Mouse (Mus musculus) gastrocnemius, adult 2 months (tissue): ENCODE measurements around the gene Ppp2ca. TPM values are rescaled to one million over a fixed set of nuclear protein-coding genes. Genes with fewer than 3 reads are reported as not detected.
A peak's percentile ranks its signal among the peaks of the same experiment; 100 is the strongest.

Source experiments
- DNase-seq: peaks from one replicate; pipeline ENCODE4 v3.0.0; 2022
- H3K27ac ChIP-seq: fragments of 200-600 bp; 2 replicates; pipeline ENCODE4 v1.8.1; 2022; ENCODE audit warnings: mild to moderate bottlenecking
- H3K4me3 ChIP-seq: fragments of 200-600 bp; 2 replicates; pipeline ENCODE4 v1.8.1; 2022; ENCODE audit warnings: mild to moderate bottlenecking, moderate library complexity
- CTCF ChIP-seq: fragments of 200-600 bp; IDR thresholded peaks from 2 replicates; pipeline ENCODE4 v1.8.1; 2022; ENCODE audit warnings: antibody characterized with exemption, mild to moderate bottlenecking, moderate library complexity
- intact Hi-C: fragments of 180-260 bp; cut with DNase I; formaldehyde crosslinking; loops from one replicate; pipeline ENCODE4 v1.15.1; 2025
- long read RNA-seq, 2 experiments: library from polyadenylated mRNA; stranded (forward); transcript quantifications; one replicate each; pipeline ENCODE4 v2.0.0; 2021
- total RNA-seq, 2 experiments: library from RNA; stranded (reverse); gene quantifications; 2 replicates each; pipeline ENCODE4 v1.2.3; 2021

The Ppp2ca gene
- total RNA-seq = 10 to 100 TPM; 43.2 to 54.0 TPM
- long read RNA-seq, experiment 1, full-length matches to known transcripts = 422 of 440 reads
- long read RNA-seq, experiment 1, partial matches to known transcripts = 10 of 440 reads
- long read RNA-seq, experiment 1, other reads (novel, unspliced or antisense) = 8 of 440 reads
- long read RNA-seq, experiment 2, full-length matches to known transcripts = 417 of 444 reads
- long read RNA-seq, experiment 2, partial matches to known transcripts = 14 of 444 reads
- long read RNA-seq, experiment 2, other reads (novel, unspliced or antisense) = 13 of 444 reads

DNA sequence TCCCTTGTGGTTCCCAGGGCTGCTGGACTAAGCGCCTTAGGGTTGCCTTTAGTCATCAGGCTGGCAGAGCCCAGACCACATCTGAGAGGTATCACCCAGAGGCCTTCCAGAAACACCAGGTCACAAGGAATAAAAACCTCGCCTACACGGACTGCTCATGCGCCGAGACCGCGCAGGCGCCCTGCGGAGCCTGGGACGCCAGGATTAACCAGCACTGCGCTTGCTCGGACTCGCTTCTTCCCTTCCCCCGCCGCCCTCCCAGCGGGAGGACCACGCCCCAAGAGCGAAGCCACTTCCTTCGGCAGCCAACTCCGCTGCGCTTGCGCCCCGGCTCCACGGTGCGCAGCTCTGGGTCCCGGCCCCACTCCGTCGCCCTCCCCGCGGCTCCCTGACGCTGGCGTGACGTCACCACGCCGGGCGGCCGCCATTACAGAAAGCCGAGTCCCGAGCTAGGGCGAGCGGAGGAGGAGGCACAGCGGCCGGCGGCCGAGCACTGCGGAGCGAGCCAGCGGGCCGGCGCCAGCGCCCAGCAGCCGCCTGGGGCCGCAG, at the start of gene Ppp2ca:
Gene Ppp2ca, plus strand, starts transcription at position 284 of the 549 bp plus-strand sequence.
- Histone ChIP-seq H3K4me3 (peak within 1 kb of the TSS; percentile 97), H3K27ac (peak within 1 kb of the TSS; percentile 100)
- TF ChIP-seq CTCF = no peak
- intact Hi-C loops = loop anchor here (1.0 kb wide), 1 partner anchor 98 kb away; the partner anchor contains the start of gene Ube2b
- DNase-seq = peak; percentile 99

DNA sequence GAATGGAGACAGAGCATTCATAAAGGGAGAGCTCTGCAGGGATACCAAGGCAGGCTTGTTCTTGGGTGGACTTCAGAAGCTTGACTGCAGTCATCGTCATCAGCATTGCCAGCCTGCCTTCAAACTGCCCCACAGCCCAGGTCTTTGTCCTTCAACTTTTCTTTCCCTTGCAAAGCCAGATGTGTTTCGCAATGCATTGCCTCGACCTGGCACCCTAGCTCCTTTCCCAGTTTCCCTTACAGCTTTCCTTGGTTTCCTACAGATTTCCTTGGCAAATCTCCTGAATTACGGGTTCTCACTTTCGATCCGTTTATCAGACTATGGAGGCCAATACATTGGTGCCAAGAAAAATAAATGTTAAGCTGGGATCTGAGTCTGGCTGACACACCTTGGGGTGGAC, 45.1 kb upstream of the Ppp2ca start:
- Histone ChIP-seq H3K4me3 (no peak overlapping the region), H3K27ac (peak overlapping the region; percentile 61)
- no peak for TF ChIP-seq CTCF
- DNase-seq = no peak
- intact Hi-C loops = no loop called here

DNA sequence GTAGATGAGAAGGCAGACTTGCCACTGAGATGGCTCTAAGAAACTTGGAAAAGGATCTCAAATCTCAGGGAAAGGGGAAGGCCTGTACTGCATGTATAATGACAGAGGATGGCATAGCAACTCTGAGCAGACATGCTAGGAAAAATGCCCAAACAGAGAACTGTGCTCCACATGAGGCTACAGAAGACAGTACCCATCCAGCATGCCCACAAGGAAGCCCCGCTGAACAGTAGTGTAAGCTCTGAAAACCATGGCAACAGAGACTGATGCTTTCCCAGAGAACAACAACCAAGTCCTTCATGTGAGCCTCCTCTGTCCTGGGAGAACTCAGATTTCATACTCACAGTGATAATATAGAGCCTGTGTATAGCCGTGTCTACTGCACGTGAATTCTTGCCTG, 43.8 kb upstream of the Ppp2ca start:
- intact Hi-C loops = no loop called here
- TF ChIP-seq CTCF = no peak
- no peak for DNase-seq

DNA sequence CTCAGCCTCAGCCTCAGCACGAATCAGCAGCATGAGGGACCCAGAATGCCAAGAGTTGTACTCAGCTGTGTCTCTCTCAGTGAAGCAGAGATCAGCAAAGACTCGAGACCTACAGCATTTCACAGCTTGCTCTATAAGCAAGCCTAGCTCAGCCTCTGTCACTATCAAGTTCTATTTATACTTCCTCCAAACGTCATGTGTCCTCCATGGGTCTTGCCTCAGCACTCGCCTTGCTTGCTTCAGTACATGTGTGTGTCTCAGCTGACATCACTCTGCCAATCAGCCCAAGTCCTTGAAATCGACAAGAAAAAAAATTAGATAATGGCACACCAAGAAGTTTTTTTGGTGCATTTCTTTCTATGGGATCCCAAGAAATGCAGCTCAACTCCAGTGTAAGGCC, 42.3 kb upstream of the Ppp2ca start:
- H3K27ac ChIP-seq = no peak overlapping the region
- intact Hi-C loops = no loop called here
- DNase-seq = no peak

More for the DNA sequence above, 43.8 kb upstream of the Ppp2ca start:
- no peak overlapping the region for H3K27ac ChIP-seq
- H3K4me3 ChIP-seq = no peak overlapping the region

GRCm38 (mm10) chr11:52059001-52059400, 39.5 kb upstream of the Ppp2ca start:
- DNase-seq = no peak
- no peak for TF ChIP-seq CTCF
- intact Hi-C loops = no loop called here
- Histone ChIP-seq H3K27ac (no peak overlapping the region), H3K4me3 (no peak overlapping the region)

More for the DNA sequence above, 42.3 kb upstream of the Ppp2ca start:
- no peak for TF ChIP-seq CTCF
- no peak overlapping the region for H3K4me3 ChIP-seq

GRCm38 (mm10) chr11:52060315-52060714, 38.2 kb upstream of the Ppp2ca start:
- intact Hi-C loops = no loop called here
- no peak overlapping the region for H3K4me3 ChIP-seq
- no peak overlapping the region for H3K27ac ChIP-seq
- no peak for DNase-seq
- TF ChIP-seq CTCF = no peak

DNA sequence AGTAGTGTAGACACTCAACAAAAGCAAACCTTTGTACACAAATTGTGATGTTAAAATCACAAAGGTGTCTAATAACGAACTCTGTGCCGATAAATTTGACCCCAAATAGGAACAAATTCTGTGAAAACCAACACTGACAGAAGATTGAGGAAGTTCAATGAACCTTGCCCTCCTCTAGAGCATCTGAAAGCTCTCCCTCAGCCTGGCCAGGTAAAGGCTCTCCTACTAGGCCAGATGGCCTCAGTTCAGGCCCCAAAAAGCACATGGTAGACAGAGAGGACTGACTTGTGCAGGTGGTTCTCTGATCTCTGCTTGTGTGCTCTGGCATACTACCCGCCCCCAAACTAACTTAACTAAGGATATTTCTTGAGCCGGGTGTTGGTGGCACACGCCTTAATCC, 36.1 kb upstream of the Ppp2ca start:
- TF ChIP-seq CTCF = no peak

DNA sequence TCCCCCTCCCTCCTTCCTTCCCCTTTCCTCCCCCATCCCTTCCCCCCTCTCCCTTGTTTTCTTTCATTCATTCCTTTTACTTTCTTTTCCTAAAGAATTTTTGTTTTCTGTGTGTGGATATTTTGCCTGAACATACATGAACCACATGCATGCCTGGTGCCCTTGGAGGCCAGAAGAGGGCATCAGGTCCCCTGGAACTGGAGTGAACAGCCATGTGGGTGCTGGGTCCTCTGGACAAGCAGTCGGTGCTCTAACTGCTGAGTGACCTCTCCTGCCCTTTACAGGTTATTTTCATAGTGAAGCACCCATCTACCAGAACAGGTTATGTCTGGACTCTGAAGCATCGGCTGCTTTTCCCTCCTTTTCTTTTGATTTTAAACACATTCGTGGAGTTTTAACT, 34.1 kb upstream of the Ppp2ca start:
- intact Hi-C loops = no loop called here
- peak; percentile 31 for DNase-seq
- TF ChIP-seq CTCF = peak; percentile 51
- H3K4me3 ChIP-seq = no peak overlapping the region
- no peak overlapping the region for H3K27ac ChIP-seq

More for the DNA sequence above, 36.1 kb upstream of the Ppp2ca start:
- no peak for DNase-seq
- Histone ChIP-seq H3K27ac (no peak overlapping the region), H3K4me3 (no peak overlapping the region)
- intact Hi-C loops = no loop called here

DNA sequence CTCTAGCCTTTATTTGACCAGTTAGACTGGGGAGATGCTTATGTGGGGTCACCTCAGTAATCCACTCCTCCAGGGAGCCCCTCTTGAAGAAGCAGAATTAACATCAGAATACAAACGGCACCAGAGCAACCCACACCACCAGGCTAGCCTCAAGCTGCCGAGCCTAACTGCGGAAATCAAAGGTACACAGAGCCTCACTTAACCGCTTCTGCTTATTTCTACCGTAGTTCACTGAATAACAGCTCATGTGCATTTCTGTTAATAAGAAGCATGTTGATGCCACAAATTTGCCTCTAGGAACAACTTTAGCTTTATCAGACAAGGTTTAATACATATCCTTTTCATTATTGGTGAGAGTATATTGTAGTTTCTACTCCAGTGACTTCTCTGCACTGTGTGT, 32.6 kb upstream of the Ppp2ca start:
- H3K4me3 ChIP-seq = no peak overlapping the region
- no peak for DNase-seq
- no peak for TF ChIP-seq CTCF

DNA sequence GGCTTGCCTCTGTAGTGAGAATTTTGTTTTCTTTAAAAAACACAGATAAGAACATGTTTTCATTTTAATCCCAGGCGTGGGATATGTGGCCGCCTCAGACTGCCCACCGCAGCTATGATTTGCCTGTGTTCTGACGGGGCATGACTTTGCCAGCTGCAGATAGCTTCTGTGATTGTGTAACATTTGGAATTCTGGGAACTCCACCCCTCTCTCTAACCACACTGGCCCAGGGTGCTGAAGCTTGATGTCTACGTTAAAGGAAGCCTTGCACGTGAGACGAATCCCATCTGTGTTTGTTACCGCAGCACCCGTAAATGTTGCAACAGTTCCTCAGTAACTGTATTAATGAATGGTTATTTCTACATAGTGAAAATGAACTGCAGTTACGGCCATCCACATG, 26.7 kb upstream of the Ppp2ca start:
- Histone ChIP-seq H3K27ac (0 out of 2 replicates have a peak overlapping the region, but pooled peaks have one; percentile 20), H3K4me3 (no peak overlapping the region)
- no peak for DNase-seq
- TF ChIP-seq CTCF = no peak
- intact Hi-C loops = no loop called here

More for the DNA sequence above, 32.6 kb upstream of the Ppp2ca start:
- intact Hi-C loops = no loop called here
- H3K27ac ChIP-seq = no peak overlapping the region

DNA sequence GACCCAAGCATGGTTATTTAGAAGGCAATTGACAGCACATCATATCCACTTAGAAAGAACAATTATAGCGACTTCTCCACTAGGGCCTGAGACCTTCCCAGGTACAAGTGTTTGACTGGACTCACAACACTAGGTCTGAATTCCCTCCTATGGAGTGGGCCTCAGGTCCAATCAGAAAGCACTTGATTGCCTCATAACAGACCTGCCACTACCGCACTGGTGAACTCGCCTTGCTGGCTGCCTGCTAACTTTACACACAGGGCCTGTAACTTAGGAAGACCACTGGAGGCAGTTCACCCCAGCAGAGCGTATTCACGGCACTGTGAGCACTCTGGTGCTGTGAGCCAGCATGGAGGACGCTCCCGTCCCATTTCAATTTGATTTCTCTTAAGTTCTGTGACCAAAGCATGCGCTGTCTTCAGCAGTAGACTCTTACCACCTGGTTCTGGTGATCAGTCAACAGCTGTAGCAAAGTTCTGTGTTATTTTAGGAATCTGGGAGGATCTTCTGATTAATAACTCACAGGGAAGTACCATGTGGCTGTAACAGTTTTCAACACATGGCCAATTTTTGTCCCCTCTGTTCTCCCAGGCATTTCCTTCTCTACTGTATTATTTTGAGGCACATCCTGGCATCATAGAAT, 24.8 kb upstream of the Ppp2ca start:
- no peak for TF ChIP-seq CTCF
- intact Hi-C loops = no loop called here
- H3K4me3 ChIP-seq = no peak overlapping the region
- no peak for DNase-seq
- no peak overlapping the region for H3K27ac ChIP-seq

GRCm38 (mm10) chr11:52074626-52075470, 23.6 kb upstream of the Ppp2ca start:
- H3K27ac ChIP-seq = no peak overlapping the region
- no peak for DNase-seq
- no peak for TF ChIP-seq CTCF
- no peak overlapping the region for H3K4me3 ChIP-seq
- intact Hi-C loops = no loop called here
